ENCODE assay signal across 23 mouse cellular contexts in genomic region chr1:78004376-78004775, GRCm38 (mm10).
"Had no signal": no experiment of that assay in that cellular context is flagged by ENCODE, and none has a peak within 500 bp of the region (broad histone marks: within the 10 kb centered on the region; RNA-seq: fewer than 3 reads in every experiment).

No protein-coding gene starts in this region.

- H3K9ac ChIP-seq: heart, embryonic 13.5 days; heart, embryonic 15.5 days; hindbrain, embryonic 13.5 days; hindbrain, embryonic 15.5 days; limb, embryonic 12.5 days; liver, embryonic 12.5 days had no signal

- DNase-seq: gastrocnemius, postnatal 14 days; gastrocnemius, postnatal 36 days; heart, adult 11 months; heart, adult 2 months; heart, postnatal 14 days; heart, postnatal 36 days; kidney, adult 18-20 months; kidney, adult 8-10 months; kidney, postnatal 10 days; kidney, postnatal 25 days; kidney, postnatal 4 days had no signal

- H3K27me3 ChIP-seq: heart, embryonic 15.5 days; hindbrain, embryonic 15.5 days; liver, embryonic 12.5 days had no signal

- H3K27ac ChIP-seq: heart, adult 2 months; heart, embryonic 13.5 days; heart, embryonic 15.5 days; hindbrain, embryonic 13.5 days; hindbrain, embryonic 15.5 days; hindbrain, postnatal 0 days; layer of hippocampus, adult 2 months; left cerebral cortex, adult 2 months; limb, embryonic 10.5 days; limb, embryonic 12.5 days; liver, embryonic 12.5 days had no signal

- H3K36me3 ChIP-seq: heart, embryonic 13.5 days; heart, embryonic 15.5 days; hindbrain, embryonic 13.5 days; hindbrain, embryonic 15.5 days; limb, embryonic 10.5 days; limb, embryonic 12.5 days; liver, embryonic 12.5 days had no signal

- H3K4me1 ChIP-seq: heart, embryonic 15.5 days; hindbrain, embryonic 13.5 days; hindbrain, embryonic 15.5 days; liver, embryonic 12.5 days had no signal

- H3K4me3 ChIP-seq: heart, adult 2 months; heart, embryonic 13.5 days; heart, embryonic 15.5 days; hindbrain, embryonic 13.5 days; hindbrain, embryonic 15.5 days; layer of hippocampus, adult 2 months; left cerebral cortex, adult 2 months; limb, embryonic 10.5 days; limb, embryonic 12.5 days; liver, embryonic 12.5 days had no signal

- H3K4me2 ChIP-seq: heart, embryonic 11.5 days; heart, embryonic 13.5 days; heart, embryonic 15.5 days; hindbrain, embryonic 13.5 days; hindbrain, embryonic 15.5 days; limb, embryonic 12.5 days; liver, embryonic 12.5 days had no signal

- H3K9me3 ChIP-seq: heart, embryonic 13.5 days; heart, embryonic 15.5 days; hindbrain, embryonic 13.5 days; hindbrain, embryonic 15.5 days; limb, embryonic 10.5 days; limb, embryonic 12.5 days; liver, embryonic 12.5 days had no signal

- ATAC-seq: hindbrain, postnatal 0 days; intestine, postnatal 0 days; liver, embryonic 12.5 days had no signal
